Mouse (Mus musculus): ENCODE data around the gene Arid3a. TPM values are rescaled to one million over a fixed set of nuclear protein-coding genes. Genes with fewer than 3 reads are reported as not detected.

Arid3a gene
- total and polyA plus RNA-seq, 3 experiments: 48.4 to 114 (median 94.4) TPM

DNA sequence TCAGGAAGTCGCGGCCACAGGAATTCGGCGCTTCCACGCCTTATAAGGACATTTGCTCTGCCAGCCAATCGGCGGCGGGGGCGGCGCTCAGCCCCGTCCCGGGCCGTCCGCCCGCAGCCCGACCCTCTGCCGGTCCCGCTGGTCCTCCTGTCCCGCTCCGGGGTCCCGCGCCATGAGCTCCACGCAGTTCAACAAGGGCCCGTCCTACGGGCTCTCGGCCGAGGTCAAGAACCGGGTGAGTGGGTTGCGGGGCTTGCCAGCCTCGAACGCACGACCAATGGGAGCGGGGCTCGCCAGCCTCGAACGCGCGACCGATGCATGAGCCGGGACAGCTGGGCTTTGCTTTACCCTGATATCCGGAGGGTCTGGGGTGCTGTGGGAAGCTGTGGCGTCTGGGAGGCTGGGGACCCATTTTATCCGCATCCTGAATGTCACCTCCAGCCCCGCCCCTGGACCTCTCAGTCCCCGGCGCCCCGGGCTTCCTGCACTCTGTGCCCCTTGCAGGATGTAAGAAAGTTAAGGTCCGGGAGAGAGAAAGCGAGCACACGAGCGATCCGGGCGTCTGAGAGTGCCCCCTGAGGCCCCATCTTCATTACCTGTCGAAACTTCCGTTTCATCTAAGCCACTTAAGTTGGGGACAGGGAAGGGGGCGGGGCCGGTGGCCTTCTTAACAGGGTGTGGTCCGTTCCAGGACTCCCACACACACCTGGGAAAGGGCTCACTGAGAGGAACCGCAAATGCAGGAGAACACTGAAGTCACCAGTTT, 61.8 kb downstream of the Arid3a start, which contains the start of gene Cnn2:
TSS of gene Cnn2 (plus strand) at position 79 of the 766 bp plus-strand sequence.
- in situ Hi-C loops (cut with MboI; ENCODE audit: low pct_ligation_motif_present, low pct_unique_long_range_greater_than_20kb, low sequenced_read_pairs): loop anchor here (5.0 kb wide), 2 partner anchors 124 to 154 kb away; partner anchors contain the start of gene Cbarp
- Histone ChIP-seq H3K9ac (ENCODE audit: insufficient read depth, low read depth) (peak within 1 kb of the TSS; percentile 35), H3K4me1 (ENCODE audit: control insufficient read depth in 1 of 2, insufficient read depth in 2 of 2) (peaks cover 12 to 41% of the 10 kb centered on the region in 2 experiments), H3K36me3 (replicated peaks in 1 of 2; ENCODE audit: control insufficient read depth in 1 of 2, insufficient read depth in 1 of 2, low read length in 1 of 2) (peaks cover 17 to 31% of the 10 kb centered on the region in 2 experiments), H3K4me3 (replicated peaks in 1 of 3; ENCODE audit: low read depth in 2 of 3, low read length in 2 of 3, poor library complexity in 1 of 3) (peak within 1 kb of the TSS; percentile 58 to 67 (median 66)), H3K27ac (ENCODE audit: insufficient read depth, low read depth) (no peak within 1 kb of the TSS), H3K79me2 (replicated peaks; ENCODE audit: control insufficient read depth, extremely low read depth, insufficient read depth, poor library complexity, severe bottlenecking) (peaks cover 3% of the 10 kb centered on the region), H3K9me3 (replicated peaks; ENCODE audit: low read length) (peaks cover 14% of the 10 kb centered on the region), H3K4me2 (ENCODE audit: insufficient read depth, low read depth, poor library complexity, severe bottlenecking) (peak within 1 kb of the TSS; percentile 27), H3K27me3 (replicated peaks) (peaks cover 3% of the 10 kb centered on the region)
- no peak for TF ChIP-seq MAX (IDR thresholded peaks at IDR 0.05; ENCODE audit: low read length)
- TF ChIP-seq UBTF (IDR thresholded peaks at IDR 0.05; ENCODE audit: low read depth, low read length): 0 out of 2 replicates have a peak, but pooled peaks have one; percentile 27
- peak; percentile 41 for TF ChIP-seq ELF1 (IDR thresholded peaks at IDR 0.05; ENCODE audit: low read depth, low read length)
- TF ChIP-seq POLR2A (IDR thresholded peaks at IDR 0.05; ENCODE audit: low read depth, low read length): peak; percentile 47; the same call in 1 of the 2 replicates
- TF ChIP-seq KAT2A (IDR thresholded peaks at IDR 0.05; ENCODE audit: insufficient replicate concordance, low read length): no peak
- TF ChIP-seq MAZ (IDR thresholded peaks at IDR 0.05; ENCODE audit: low read depth, low read length): no peak
- no peak for TF ChIP-seq TBP (conservative IDR thresholded peaks at IDR 0.05; ENCODE audit: low read depth, low read length)
- no peak for TF ChIP-seq PAX5 (IDR thresholded peaks at IDR 0.05; ENCODE audit: low read length)
- no peak for TF ChIP-seq POLR2AphosphoS2 (IDR thresholded peaks at IDR 0.05; ENCODE audit: low read depth, low read length)
- dilution Hi-C loops (cut with MboI; ENCODE audit: extremely low pct_ligation_motif_present, extremely low pct_unique_long_range_greater_than_20kb, low sequenced_read_pairs): no loop called here
- peak; percentile 34 for DNase-seq (ENCODE audit: extremely low read depth)

DNA sequence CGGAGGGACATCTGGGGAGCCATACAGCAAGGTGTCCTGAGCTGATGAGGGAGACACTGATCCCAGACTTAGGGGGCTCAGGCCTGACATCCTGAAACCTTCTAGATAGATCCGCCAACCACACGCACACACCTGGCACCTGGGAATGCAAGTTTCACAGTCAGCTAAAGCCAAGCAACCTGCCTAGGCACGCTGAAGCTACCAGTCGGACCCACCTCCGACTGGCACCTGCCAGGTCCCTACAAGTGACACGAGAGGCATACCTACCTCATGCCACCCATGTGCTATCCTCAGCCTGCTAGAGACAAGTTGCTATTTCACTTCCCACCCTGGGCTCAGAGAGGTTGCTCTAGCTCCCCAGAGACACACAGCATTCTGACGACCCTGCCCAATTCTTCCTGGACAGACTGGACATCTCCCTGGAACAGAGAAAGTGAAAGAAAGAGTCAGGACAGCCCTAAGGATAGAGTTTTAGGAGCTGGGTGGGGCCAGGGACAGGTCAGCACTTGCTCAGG, 62.5 kb downstream of the Arid3a start:
- H3K9ac ChIP-seq (ENCODE audit: insufficient read depth, low read depth): 0 out of 2 replicates have a peak overlapping the region, but pooled peaks have one; percentile 35
- H3K4me3 ChIP-seq (replicated peaks in 1 of 3; ENCODE audit: low read depth in 2 of 3, low read length in 2 of 3, poor library complexity in 1 of 3): peak overlapping the region; percentile 58 to 67 (median 66)
- in situ Hi-C loops (cut with MboI; ENCODE audit: low pct_ligation_motif_present, low pct_unique_long_range_greater_than_20kb, low sequenced_read_pairs): loop anchor here (5.0 kb wide), 2 partner anchors 123 to 153 kb away; partner anchors contain the start of gene Cbarp
- H3K27ac ChIP-seq (ENCODE audit: insufficient read depth, low read depth): no peak overlapping the region
- H3K79me2 ChIP-seq (replicated peaks; ENCODE audit: control insufficient read depth, extremely low read depth, insufficient read depth, poor library complexity, severe bottlenecking): no peaks in the 10 kb centered on the region
- peaks cover 14% of the 10 kb centered on the region for H3K9me3 ChIP-seq (replicated peaks; ENCODE audit: low read length)
- H3K36me3 ChIP-seq (replicated peaks in 1 of 2; ENCODE audit: control insufficient read depth in 1 of 2, insufficient read depth in 1 of 2, low read length in 1 of 2): peaks cover 20 to 37% of the 10 kb centered on the region in 2 experiments
- H3K4me1 ChIP-seq (ENCODE audit: control insufficient read depth in 1 of 2, insufficient read depth in 2 of 2): peaks cover 12 to 41% of the 10 kb centered on the region in 2 experiments
- H3K4me2 ChIP-seq (ENCODE audit: insufficient read depth, low read depth, poor library complexity, severe bottlenecking): peak overlapping the region; percentile 27; the same call in 1 of the 2 replicates
- dilution Hi-C loops (cut with MboI; ENCODE audit: extremely low pct_ligation_motif_present, extremely low pct_unique_long_range_greater_than_20kb, low sequenced_read_pairs): no loop called here
- TF ChIP-seq RAD21 (IDR thresholded peaks at IDR 0.05; ENCODE audit: low read depth, low read length) (no peak), USF1 (IDR thresholded peaks at IDR 0.05; ENCODE audit: low read depth, low read length) (no peak), CHD1 (IDR thresholded peaks at IDR 0.05; ENCODE audit: low read depth, low read length) (no peak), JUND (conservative IDR thresholded peaks at IDR 0.05; ENCODE audit: low read depth, low read length) (no peak), USF2 (conservative IDR thresholded peaks at IDR 0.05; ENCODE audit: low read depth, low read length) (no peak), KAT2A (IDR thresholded peaks at IDR 0.05; ENCODE audit: insufficient replicate concordance, low read length) (no peak)
- no peak for DNase-seq (ENCODE audit: extremely low read depth)
- H3K27me3 ChIP-seq (replicated peaks): peaks cover 3% of the 10 kb centered on the region
